8 mouse cellular contexts compared by ENCODE assay signal in genomic region chr2:138279641-138280040, GRCm38 (mm10). TPM values are rescaled to one million over a fixed set of nuclear protein-coding genes. Genes with fewer than 3 reads are reported as not detected.
DNase-seq lines count a peak whose midpoint lies in the region; ATAC-seq lines count a peak whose summit lies in the region.

No protein-coding gene starts in this region.

- peak overlapping the region; percentile 58 for H3K9ac ChIP-seq in kidney, embryonic 16.5 days (replicated peaks; ENCODE audit: low read length)
- peak overlapping the region; percentile 75 for H3K9ac ChIP-seq in hindbrain, embryonic 13.5 days
- H3K9ac ChIP-seq in midbrain, embryonic 14.5 days (replicated peaks; ENCODE audit: low read length): peak overlapping the region; percentile 28; the same call in 1 of the 2 replicates

- peaks cover 29% of the 10 kb centered on the region for H3K36me3 ChIP-seq in kidney, embryonic 16.5 days (ENCODE audit: insufficient read depth, low read length)
- peaks cover 14% of the 10 kb centered on the region for H3K36me3 ChIP-seq in hindbrain, embryonic 13.5 days
- peaks cover 15% of the 10 kb centered on the region for H3K36me3 ChIP-seq in midbrain, embryonic 14.5 days (ENCODE audit: control insufficient read depth, insufficient read depth, low read length)

- H3K4me3 ChIP-seq in kidney, embryonic 16.5 days (ENCODE audit: low read length): peak overlapping the region; percentile 44
- H3K4me3 ChIP-seq in hindbrain, embryonic 13.5 days: peak overlapping the region; percentile 47
- H3K4me3 ChIP-seq in midbrain, embryonic 14.5 days (replicated peaks; ENCODE audit: low read depth, low read length): peak overlapping the region; percentile 38

- no peaks in the 10 kb centered on the region for H3K9me3 ChIP-seq in kidney, embryonic 16.5 days (ENCODE audit: low read length)
- H3K9me3 ChIP-seq in hindbrain, embryonic 13.5 days: no peaks in the 10 kb centered on the region
- no peaks in the 10 kb centered on the region for H3K9me3 ChIP-seq in midbrain, embryonic 14.5 days (ENCODE audit: control insufficient read depth, low read length)

- peaks cover 44% of the 10 kb centered on the region for H3K4me1 ChIP-seq in kidney, embryonic 16.5 days (ENCODE audit: insufficient read depth, low read length)
- H3K4me1 ChIP-seq in hindbrain, embryonic 13.5 days (replicated peaks): peaks cover 44% of the 10 kb centered on the region
- H3K4me1 ChIP-seq in midbrain, embryonic 14.5 days (ENCODE audit: control insufficient read depth, insufficient read depth, low read length): peaks cover 19% of the 10 kb centered on the region

- H3K27ac ChIP-seq in kidney, embryonic 16.5 days (ENCODE audit: low read length): peak overlapping the region; percentile 85
- peak overlapping the region; percentile 80 for H3K27ac ChIP-seq in hindbrain, embryonic 13.5 days
- H3K27ac ChIP-seq in midbrain, embryonic 14.5 days (replicated peaks; ENCODE audit: low read depth, low read length): peak overlapping the region; percentile 62

- 59% methylated on average over 11 of the region's 11 CpGs for WGBS in kidney, embryonic 16.5 days
- WGBS in hindbrain, embryonic 13.5 days: 45% methylated on average over 11 of the region's 11 CpGs
- WGBS in midbrain, embryonic 14.5 days: 45% methylated on average over 11 of the region's 11 CpGs

- H3K27me3 ChIP-seq in kidney, embryonic 16.5 days (ENCODE audit: insufficient read depth, low read length): no peaks in the 10 kb centered on the region
- no peaks in the 10 kb centered on the region for H3K27me3 ChIP-seq in hindbrain, embryonic 13.5 days
- H3K27me3 ChIP-seq in midbrain, embryonic 14.5 days (ENCODE audit: control insufficient read depth, insufficient read depth, low read length): no peaks in the 10 kb centered on the region

- ATAC-seq in kidney, embryonic 16.5 days (ENCODE audit: low FRiP score, low TSS enrichment): no peak
- ATAC-seq in hindbrain, embryonic 13.5 days (ENCODE audit: low FRiP score): no peak
- ATAC-seq in midbrain, embryonic 14.5 days (ENCODE audit: low FRiP score, low TSS enrichment): no peak

- DNase-seq in kidney, adult 18-20 months: no peak
- DNase-seq in cerebellum, postnatal 14 days: peak; percentile 59 to 60
- peak; percentile 33 for DNase-seq in midbrain, embryonic 14.5 days
- DNase-seq in ovary, adult 18-20 months (ENCODE audit: low spot score): no peak
- DNase-seq in layer of hippocampus, postnatal 25 days (ENCODE audit: extremely low spot score in 1 of 2, low spot score in 1 of 2): no peak
- DNase-seq in spleen, postnatal 14 days (ENCODE audit: low spot score in 2 of 2): no peak

- peak overlapping the region; percentile 55 for H3K4me2 ChIP-seq in kidney, embryonic 16.5 days (replicated peaks; ENCODE audit: low read depth, low read length)
- peak overlapping the region; percentile 67 for H3K4me2 ChIP-seq in hindbrain, embryonic 13.5 days
- H3K4me2 ChIP-seq in midbrain, embryonic 14.5 days (ENCODE audit: low read length): peak overlapping the region; percentile 56

RNA-seq across cellular contexts. Expression of gene Btbd3, which starts 23.3 kb away (rescaled TPM):
- 16.7 and 19.0 TPM in 2 replicates for polyA plus RNA-seq in kidney, embryonic 16.5 days (2015; fragmentation: Nextera tagmentation; extraction: Ambion mirVana)
- polyA plus RNA-seq in hindbrain, embryonic 13.5 days (2015; fragmentation: Nextera tagmentation; extraction: Ambion mirVana): 26.6 and 27.5 TPM in 2 replicates
- polyA plus RNA-seq in midbrain, embryonic 14.5 days (2014; fragmentation: Nextera tagmentation; extraction: Ambion mirVana): 52.5 and 58.9 TPM in 2 replicates
- 100 to 1,000 TPM; 184 to 211 TPM for total RNA-seq in layer of hippocampus, postnatal 25 days (2021)

Comparison
In these comparisons a context has a peak if more than half of its experiments do, and no peak if none do; other contexts are left out.
1. DNase-seq: peak in cerebellum, postnatal 14 days (2 of 2) and midbrain, embryonic 14.5 days (single experiment); none in kidney, adult 18-20 months (single experiment), ovary, adult 18-20 months (single experiment), layer of hippocampus, postnatal 25 days (0 of 2) and spleen, postnatal 14 days (0 of 2).
2. Peak in every context shown above with its lines, with median percentiles within 50 percentile points of each other: H3K27ac ChIP-seq, H3K4me2 ChIP-seq, H3K4me3 ChIP-seq and H3K9ac ChIP-seq.